In the genomic region with DNA sequence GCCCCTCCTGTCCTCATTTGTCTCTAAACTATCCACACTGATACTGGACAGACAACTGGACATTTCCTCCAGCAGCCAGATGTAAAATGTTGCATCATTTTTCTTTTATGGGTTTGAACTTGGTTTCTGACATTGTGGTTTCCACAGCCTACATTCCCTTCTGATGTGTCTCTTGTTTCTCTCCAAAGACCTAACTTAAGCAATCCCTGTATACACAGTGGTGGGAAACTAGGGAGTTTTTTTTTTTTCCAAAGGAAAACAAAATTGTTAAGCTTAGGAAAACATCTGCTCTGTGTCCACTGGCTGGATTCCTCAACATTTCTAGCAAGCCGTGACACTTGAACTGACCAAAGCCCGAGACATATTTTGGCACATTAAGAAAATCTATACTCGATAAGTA, we compare ENCODE assay signal across 24 mouse cellular contexts. TPM values are rescaled to one million over a fixed set of nuclear protein-coding genes. Genes with fewer than 3 reads are reported as not detected.
DNase-seq lines count a peak whose midpoint lies in the region; ATAC-seq and TF ChIP-seq lines count a peak whose summit lies in the region.
"Had no signal": no experiment of that assay in that cellular context is flagged by ENCODE, and none has a peak within 500 bp of the region (broad histone marks: within the 10 kb centered on the region; RNA-seq: fewer than 3 reads in every experiment).

No protein-coding gene starts in this region.

- WGBS in heart, embryonic 11.5 days (ENCODE audit: insufficient replicate concordance), result 56% methylated on average over 3 of the region's 3 CpGs
- WGBS in lung, embryonic 15.5 days, result 38% methylated on average over 3 of the region's 3 CpGs
- 62% methylated on average over 3 of the region's 3 CpGs for WGBS in lung, adult 2 months
- 84% methylated on average over 3 of the region's 3 CpGs for WGBS in midbrain, embryonic 10.5 days

- no peaks in the 10 kb centered on the region for H3K9me3 ChIP-seq in heart, embryonic 11.5 days (replicated peaks; ENCODE audit: control insufficient read depth, low read length)
- H3K9me3 ChIP-seq in lung, embryonic 15.5 days, result no peaks in the 10 kb centered on the region
- no peaks in the 10 kb centered on the region for H3K9me3 ChIP-seq in midbrain, embryonic 10.5 days (replicated peaks)
- H3K9me3 ChIP-seq: embryonic facial prominence, embryonic 15.5 days; hindbrain, embryonic 13.5 days; intestine, embryonic 15.5 days; limb, embryonic 13.5 days; midbrain, embryonic 12.5 days had no signal

- H3K4me2 ChIP-seq in heart, embryonic 11.5 days, result no peak overlapping the region
- H3K4me2 ChIP-seq in lung, embryonic 15.5 days, result no peak overlapping the region
- H3K4me2 ChIP-seq in myocyte (ENCODE audit: low read depth), result peak overlapping the region; percentile 54
- H3K4me2 ChIP-seq: embryonic facial prominence, embryonic 15.5 days; hindbrain, embryonic 13.5 days; intestine, embryonic 15.5 days; limb, embryonic 13.5 days; midbrain, embryonic 12.5 days had no signal

- no peaks in the 10 kb centered on the region for H3K79me2 ChIP-seq in myocyte (ENCODE audit: control insufficient read depth, insufficient read depth)

- TF ChIP-seq POLR2A in lung, adult 2 months (IDR thresholded peaks at IDR 0.05; ENCODE audit: borderline replicate concordance, extremely low read depth, low read depth, low read length), result no peak
- no peak; the same call in 1 of the 2 replicates for TF ChIP-seq POLR2A in embryonic fibroblast, embryonic 13.5 days (IDR thresholded peaks at IDR 0.05; ENCODE audit: low read depth, low read length)
- TF ChIP-seq POLR2A in myocyte (IDR thresholded peaks at IDR 0.05; ENCODE audit: insufficient read length, low read depth), result no peak

- H3K27ac ChIP-seq in heart, embryonic 11.5 days (ENCODE audit: low read depth, low read length), result no peak overlapping the region
- peak overlapping the region; percentile 71 for H3K27ac ChIP-seq in lung, embryonic 15.5 days
- peak overlapping the region; percentile 100 for H3K27ac ChIP-seq in embryonic fibroblast, embryonic 13.5 days (ENCODE audit: insufficient read depth, low read length)
- no peak overlapping the region for H3K27ac ChIP-seq in midbrain, embryonic 10.5 days (replicated peaks)
- H3K27ac ChIP-seq: embryonic facial prominence, embryonic 15.5 days; hindbrain, embryonic 13.5 days; intestine, embryonic 15.5 days; layer of hippocampus, adult 2 months; left cerebral cortex, adult 2 months; limb, embryonic 13.5 days; midbrain, embryonic 12.5 days had no signal

- H3ac ChIP-seq in myocyte (ENCODE audit: control insufficient read depth, insufficient read length), result no peak overlapping the region

- no peaks in the 10 kb centered on the region for H3K4me1 ChIP-seq in heart, embryonic 11.5 days (ENCODE audit: control insufficient read depth, insufficient read depth, low read length)
- peaks cover 6% of the 10 kb centered on the region for H3K4me1 ChIP-seq in lung, embryonic 15.5 days
- H3K4me1 ChIP-seq in lung, adult 2 months (ENCODE audit: control insufficient read depth, insufficient read depth, low read length), result no peaks in the 10 kb centered on the region
- 0 out of 2 replicates have a peak, but pooled peaks cover 3% of the 10 kb centered on the region for H3K4me1 ChIP-seq in embryonic fibroblast, embryonic 13.5 days (ENCODE audit: control insufficient read depth, insufficient read depth, low read length)
- no peaks in the 10 kb centered on the region for H3K4me1 ChIP-seq in midbrain, embryonic 10.5 days
- H3K4me1 ChIP-seq: embryonic facial prominence, embryonic 15.5 days; hindbrain, embryonic 13.5 days; intestine, embryonic 15.5 days; limb, embryonic 13.5 days; midbrain, embryonic 12.5 days had no signal

- H3K4me3 ChIP-seq in heart, embryonic 11.5 days (ENCODE audit: low read depth, low read length), result no peak overlapping the region
- no peak overlapping the region for H3K4me3 ChIP-seq in lung, embryonic 15.5 days
- H3K4me3 ChIP-seq in lung, adult 2 months (replicated peaks; ENCODE audit: extremely low read depth, low read depth, low read length), result no peak overlapping the region
- no peak overlapping the region for H3K4me3 ChIP-seq in embryonic fibroblast, embryonic 13.5 days (ENCODE audit: insufficient read depth, low read length)
- no peak overlapping the region for H3K4me3 ChIP-seq in myocyte
- no peak overlapping the region for H3K4me3 ChIP-seq in midbrain, embryonic 10.5 days
- H3K4me3 ChIP-seq: embryonic facial prominence, embryonic 15.5 days; hindbrain, embryonic 13.5 days; intestine, embryonic 15.5 days; layer of hippocampus, adult 2 months; left cerebral cortex, adult 2 months; limb, embryonic 13.5 days; midbrain, embryonic 12.5 days had no signal

- TF ChIP-seq CTCF in lung, adult 2 months (IDR thresholded peaks at IDR 0.05; ENCODE audit: insufficient read depth, low read length), result no peak
- TF ChIP-seq CTCF in embryonic fibroblast, embryonic 13.5 days (IDR thresholded peaks at IDR 0.05; ENCODE audit: borderline replicate concordance, insufficient read depth, low read length), result no peak

- no peaks in the 10 kb centered on the region for H3K36me3 ChIP-seq in heart, embryonic 11.5 days (ENCODE audit: control insufficient read depth, insufficient read depth, low read length)
- no peaks in the 10 kb centered on the region for H3K36me3 ChIP-seq in lung, embryonic 15.5 days
- H3K36me3 ChIP-seq in myocyte (ENCODE audit: control insufficient read depth, insufficient read depth), result no peaks in the 10 kb centered on the region
- H3K36me3 ChIP-seq in midbrain, embryonic 10.5 days, result no peaks in the 10 kb centered on the region
- H3K36me3 ChIP-seq: embryonic facial prominence, embryonic 15.5 days; hindbrain, embryonic 13.5 days; intestine, embryonic 15.5 days; limb, embryonic 13.5 days; midbrain, embryonic 12.5 days had no signal

- peak; percentile 15 to 35 for DNase-seq in heart, adult 18-20 months
- no peak for DNase-seq in lung, adult 2 months
- DNase-seq in midbrain, embryonic 10.5 days (ENCODE audit: low spot score), result no peak
- DNase-seq in right cerebral cortex, adult 2 months (ENCODE audit: low spot score in 2 of 2), result no peak
- DNase-seq: adrenal gland, postnatal 10 days; cerebellum, adult 8-10 months; liver, postnatal 0 days; right cerebral cortex, postnatal 14 days had no signal

- no peaks in the 10 kb centered on the region for H3K27me3 ChIP-seq in heart, embryonic 11.5 days (ENCODE audit: control insufficient read depth, insufficient read depth, low read length)
- H3K27me3 ChIP-seq in lung, embryonic 15.5 days, result no peaks in the 10 kb centered on the region
- H3K27me3 ChIP-seq in myocyte (ENCODE audit: control insufficient read depth, insufficient read depth, insufficient read length), result no peaks in the 10 kb centered on the region
- no peaks in the 10 kb centered on the region for H3K27me3 ChIP-seq in midbrain, embryonic 10.5 days (ENCODE audit: low read depth, poor library complexity, severe bottlenecking)
- H3K27me3 ChIP-seq: embryonic facial prominence, embryonic 15.5 days; hindbrain, embryonic 13.5 days; intestine, embryonic 15.5 days; limb, embryonic 13.5 days; midbrain, embryonic 12.5 days had no signal

- no peak overlapping the region for H3K9ac ChIP-seq in heart, embryonic 11.5 days (ENCODE audit: low read depth, low read length)
- H3K9ac ChIP-seq in lung, embryonic 15.5 days, result no peak overlapping the region
- H3K9ac ChIP-seq: embryonic facial prominence, embryonic 15.5 days; hindbrain, embryonic 13.5 days; intestine, embryonic 15.5 days; limb, embryonic 13.5 days; liver, postnatal 0 days; midbrain, embryonic 12.5 days had no signal

- no peak for ATAC-seq in heart, embryonic 11.5 days (replicated peaks; ENCODE audit: insufficient number of reproducible peaks, low FRiP score, low TSS enrichment)
- peak; percentile 84; the same call in 1 of the 2 replicates for ATAC-seq in lung, embryonic 15.5 days (ENCODE audit: borderline replicate concordance, extremely low read depth, low FRiP score, low TSS enrichment)
- ATAC-seq: forebrain, embryonic 16.5 days; intestine, embryonic 15.5 days; liver, postnatal 0 days had no signal

TF ChIP-seq in myocyte, 11 proteins besides CTCF, POLR2A, EP300 and RAD21:
- TF ChIP-seq SRF (IDR thresholded peaks at IDR 0.05; ENCODE audit: control insufficient read depth, insufficient read length, low read depth), result no peak
- TF ChIP-seq TCF3 (IDR thresholded peaks at IDR 0.05; ENCODE audit: insufficient read length, low read depth), result no peak
- no peak for TF ChIP-seq REST (IDR thresholded peaks at IDR 0.05; ENCODE audit: insufficient read depth, insufficient read length)
- no peak for TF ChIP-seq MAX (IDR thresholded peaks at IDR 0.05; ENCODE audit: low read depth)
- TF ChIP-seq USF1 (IDR thresholded peaks at IDR 0.05; ENCODE audit: low read depth), result no peak
- no peak for TF ChIP-seq POLR2AphosphoS2 (IDR thresholded peaks at IDR 0.05; ENCODE audit: insufficient read length, low read depth)
- peak in 1 of 3 experiments; percentile 4 for TF ChIP-seq MYOD1 (IDR thresholded peaks at IDR 0.05; ENCODE audit: control insufficient read depth in 1 of 3, insufficient read length in 2 of 3, low read depth in 2 of 3)
- TF ChIP-seq TCF12 (IDR thresholded peaks at IDR 0.05; ENCODE audit: insufficient read depth, poor library complexity, severe bottlenecking), result peak; percentile 44
- TF ChIP-seq CEBPB (IDR thresholded peaks at IDR 0.05; ENCODE audit: insufficient read depth, poor library complexity, severe bottlenecking), result peak; percentile 98
- TF ChIP-seq E2F4 (IDR thresholded peaks at IDR 0.05; ENCODE audit: insufficient read depth), result no peak
- no peak for TF ChIP-seq MYOG (IDR thresholded peaks at IDR 0.05; ENCODE audit: control insufficient read depth in 1 of 3, insufficient read depth in 1 of 3, insufficient read length in 2 of 3, low read depth in 2 of 3)

RNA-seq across cellular contexts. Expression of a gene that starts 10.4 kb away (rescaled TPM):
- not detected for total RNA-seq in heart, adult 18-20 months (2021)
- polyA plus RNA-seq in heart, embryonic 11.5 days (2014; fragmentation: Nextera tagmentation; extraction: Ambion mirVana), result not detected in 2 replicates
- not detected in 2 replicates for polyA plus RNA-seq in lung, embryonic 15.5 days (2015; fragmentation: Nextera tagmentation; extraction: Ambion mirVana)
- 0.12 and 0.26 TPM in 2 replicates for polyA plus RNA-seq in lung, adult 2 months (2012; rRNA removed)
- not detected in 2 replicates for polyA plus RNA-seq in embryonic fibroblast, embryonic 13.5 days (2011; ENCODE audit: insufficient read length, low read depth, missing spikeins)
- polyA plus RNA-seq in myocyte (2012; fragmentation: generic; extraction: Trizol), result 0.19 TPM
- polyA plus RNA-seq in midbrain, embryonic 10.5 days (2016; fragmentation: Nextera tagmentation; extraction: Ambion mirVana), result not detected in 2 replicates
- total RNA-seq: adrenal gland, postnatal 10 days; ES-E14; gastrocnemius, adult 8-10 months; layer of hippocampus, adult 2 months; left cerebral cortex, adult 2 months had no signal
- polyA plus RNA-seq: cortical plate, adult 2 months; embryonic facial prominence, embryonic 15.5 days; forebrain, embryonic 16.5 days; heart, embryonic 14.5 days; hindbrain, embryonic 13.5 days; intestine, embryonic 15.5 days; limb, embryonic 13.5 days; midbrain, embryonic 12.5 days had no signal

Comparison
In these comparisons a context has a peak if more than half of its experiments do, and no peak if none do; other contexts are left out.
1. DNase-seq: peak in heart, adult 18-20 months (2 of 2); none in lung, adult 2 months (single experiment), midbrain, embryonic 10.5 days (single experiment) and right cerebral cortex, adult 2 months (0 of 2).
2. H3K27ac ChIP-seq: peak in lung, embryonic 15.5 days (single experiment) and embryonic fibroblast, embryonic 13.5 days (single experiment); none in heart, embryonic 11.5 days (single experiment) and midbrain, embryonic 10.5 days (single experiment).